Mouse (Mus musculus) stomach, embryonic 16.5 days (tissue): Measurements from ENCODE around the gene Mthfd2l. TPM values are rescaled to one million over a fixed set of nuclear protein-coding genes. Genes with fewer than 3 reads are reported as not detected.

Experiments
- ATAC-seq: fragments of 200-750 bp; cut with Nextera tagmentation; 2 replicates; pipeline ENCODE4 v1.8.0; 2017; ENCODE audit warnings: moderate number of reproducible peaks, moderate TSS enrichment; ENCODE audit not compliant: insufficient read depth, low FRiP score
- H3K27ac ChIP-seq: fragments of 300-500 bp; sonication (generic); 2 replicates; pipeline ENCODE4 v1.5.1; 2014; ENCODE audit warnings: low read length
- H3K27me3 ChIP-seq: fragments of 300-500 bp; sonication (generic); 2 replicates; pipeline ENCODE4 v1.6.1; 2014; ENCODE audit warnings: low read length, control low read depth, mixed read lengths; ENCODE audit not compliant: control insufficient read depth, insufficient read depth
- H3K36me3 ChIP-seq: fragments of 300-500 bp; sonication (generic); 2 replicates; pipeline ENCODE4 v1.6.1; 2014; ENCODE audit warnings: low read length; ENCODE audit not compliant: control insufficient read depth, insufficient read depth
- H3K4me1 ChIP-seq: fragments of 300-500 bp; sonication (generic); 2 replicates; pipeline ENCODE4 v1.6.1; 2014; ENCODE audit warnings: low read length, control low read depth, mixed read lengths; ENCODE audit not compliant: control insufficient read depth, insufficient read depth
- H3K4me2 ChIP-seq: fragments of 300-500 bp; sonication (generic); 2 replicates; pipeline ENCODE4 v1.6.1; 2014; ENCODE audit warnings: low read depth, low read length, mixed read lengths
- H3K4me3 ChIP-seq: fragments of 300-500 bp; sonication (generic); replicated peaks from 2 replicates; pipeline ENCODE4 v1.5.1; 2014; ENCODE audit warnings: mild to moderate bottlenecking, low read length
- H3K9ac ChIP-seq: fragments of 300-500 bp; sonication (generic); 2 replicates; pipeline ENCODE4 v1.6.1; 2014; ENCODE audit warnings: low read length
- H3K9me3 ChIP-seq: fragments of 300-500 bp; sonication (generic); replicated peaks from 2 replicates; pipeline ENCODE4 v1.6.1; 2016; ENCODE audit warnings: low read length, control low read depth; ENCODE audit not compliant: control insufficient read depth
- WGBS: fragments of 180-500 bp; shearing (Covaris S2); extraction: QIAGEN DNeasy Blood & Tissue Kit; methylation state at CpG from one replicate; pipeline ENCODE4 v1.1.7; 2014; 5-methylcytosine and 5-hydroxymethylcytosine counted together
- polyA plus RNA-seq: library from polyadenylated mRNA; unstranded; fragments of >200 nt; fragmentation: Nextera tagmentation; extraction: Ambion mirVana; gene quantifications from 2 replicates; pipeline ENCODE4 v1.2.1, GENCODE M21; 2015

The Mthfd2l gene
- polyA plus RNA-seq, 1 experiment from 2014 or later: 32.9 TPM

- Histone ChIP-seq H3K27me3 (no peaks in the 10 kb centered on the region), H3K4me2 (no peak overlapping the region), H3K27ac (no peak overlapping the region), H3K9ac (no peak overlapping the region), H3K9me3 (no peaks in the 10 kb centered on the region), H3K36me3 (no peaks in the 10 kb centered on the region), H3K4me3 (no peak overlapping the region), H3K4me1 (peaks cover 7% of the 10 kb centered on the region; the same call in 1 of the 2 replicates)
- no peak for ATAC-seq
- WGBS: 62% methylated on average over 3 of the region's 3 CpGs
Observed at GRCm38 (mm10) chr5:90897429-90897828, 33.5 kb upstream of the Mthfd2l start.

- no peak overlapping the region for H3K4me3 ChIP-seq
- no peaks in the 10 kb centered on the region for H3K36me3 ChIP-seq
- peaks cover 4% of the 10 kb centered on the region; the same call in 1 of the 2 replicates for H3K27me3 ChIP-seq
- 75% methylated on average over 5 of the region's 5 CpGs for WGBS
- H3K4me1 ChIP-seq: peaks cover 10% of the 10 kb centered on the region; the same call in 1 of the 2 replicates
- no peak overlapping the region for H3K27ac ChIP-seq
- no peak overlapping the region for H3K9ac ChIP-seq
- H3K4me2 ChIP-seq: no peak overlapping the region
- ATAC-seq: no peak
- H3K9me3 ChIP-seq: no peaks in the 10 kb centered on the region
Observed at GRCm38 (mm10) chr5:90899308-90899707, 31.6 kb upstream of the Mthfd2l start.

- 42% methylated on average over 7 of the region's 7 CpGs for WGBS
- ATAC-seq: 0 out of 2 replicates have a peak, but pooled peaks have one; percentile 64
- H3K27me3 ChIP-seq: peaks cover 4% of the 10 kb centered on the region; the same call in 1 of the 2 replicates
- H3K4me1 ChIP-seq: peaks cover 10% of the 10 kb centered on the region; the same call in 1 of the 2 replicates
- no peaks in the 10 kb centered on the region for H3K9me3 ChIP-seq
- no peak overlapping the region for H3K27ac ChIP-seq
- H3K36me3 ChIP-seq: no peaks in the 10 kb centered on the region
- H3K4me3 ChIP-seq: no peak overlapping the region
- H3K4me2 ChIP-seq: no peak overlapping the region
- no peak overlapping the region for H3K9ac ChIP-seq
Observed at GRCm38 (mm10) chr5:90900147-90900546, 30.8 kb upstream of the Mthfd2l start.

DNA sequence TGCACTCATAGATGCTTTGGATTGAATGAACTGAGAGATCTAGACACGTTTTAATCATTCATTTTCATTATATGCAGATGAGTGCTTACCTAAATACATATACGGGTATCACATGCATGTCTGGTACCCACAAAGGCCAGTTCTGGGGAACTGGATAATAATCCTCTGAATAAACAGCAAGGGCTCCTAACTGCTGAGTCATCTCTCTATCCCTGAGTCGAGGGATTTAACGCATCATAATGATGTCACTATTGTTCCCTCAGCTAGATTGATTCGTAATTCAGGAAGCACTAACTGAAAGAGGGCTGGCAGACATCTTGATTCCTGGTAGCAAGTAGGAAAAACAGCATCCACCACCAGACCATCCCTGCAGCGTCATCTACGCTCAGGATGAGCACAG lies 30.2 kb upstream of the Mthfd2l start:
- WGBS: 74% methylated on average over 7 of the region's 7 CpGs

GRCm38 (mm10) chr5:90902380-90903260 lies 28.3 kb upstream of the Mthfd2l start:
- Histone ChIP-seq H3K9ac (no peak overlapping the region), H3K4me3 (peak overlapping the region; percentile 37)
- no peak for ATAC-seq

More for the DNA sequence above, 30.2 kb upstream of the Mthfd2l start:
- peaks cover 10% of the 10 kb centered on the region; the same call in 1 of the 2 replicates for H3K4me1 ChIP-seq
- no peak overlapping the region for H3K9ac ChIP-seq
- no peak overlapping the region for H3K27ac ChIP-seq
- H3K27me3 ChIP-seq: peaks cover 4% of the 10 kb centered on the region; the same call in 1 of the 2 replicates
- no peak for ATAC-seq
- H3K9me3 ChIP-seq: no peaks in the 10 kb centered on the region
- no peak overlapping the region for H3K4me3 ChIP-seq
- H3K4me2 ChIP-seq: no peak overlapping the region
- H3K36me3 ChIP-seq: no peaks in the 10 kb centered on the region

DNA sequence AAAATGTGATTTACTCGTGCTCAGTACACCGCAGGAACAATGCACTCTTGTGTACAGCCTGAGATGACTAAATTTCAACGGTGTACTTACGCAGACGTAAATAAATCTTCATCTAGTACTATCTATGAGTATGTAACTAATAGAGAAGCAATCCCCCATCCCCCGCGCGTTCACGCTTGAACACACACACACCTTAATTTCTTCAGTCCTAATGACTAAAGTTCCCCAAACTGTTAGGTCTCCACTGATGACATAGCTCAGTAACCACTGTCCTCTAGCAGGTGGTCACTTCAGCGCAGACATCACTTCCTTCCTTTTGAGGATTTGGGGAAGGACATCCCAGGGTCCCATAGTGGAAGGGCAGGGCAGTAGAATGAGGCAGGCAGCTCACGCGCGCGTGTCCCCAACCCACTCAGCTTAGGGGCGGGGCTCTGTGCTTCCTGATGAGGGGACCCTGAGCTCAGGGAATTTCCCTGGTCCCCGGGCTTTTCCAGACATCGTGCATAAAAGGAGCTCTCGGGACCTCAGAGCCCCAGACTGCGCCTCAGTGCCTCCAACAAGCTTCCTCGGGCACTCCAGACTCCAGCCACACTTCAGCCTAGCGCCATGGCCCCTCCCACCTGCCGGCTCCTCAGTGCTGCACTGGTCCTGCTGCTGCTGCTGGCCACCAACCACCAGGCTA lies 27.4 kb upstream of the Mthfd2l start, which contains the start of gene Cxcl2:
Gene Cxcl2 (plus strand): TSS at position 533 of the 682 bp plus-strand sequence.
- peaks cover 4% of the 10 kb centered on the region; the same call in 1 of the 2 replicates for H3K27me3 ChIP-seq
- WGBS: 9% methylated on average over 22 of the region's 22 CpGs
- peak within 1 kb of the TSS; percentile 39; the same call in 1 of the 2 replicates for H3K9ac ChIP-seq
- H3K4me1 ChIP-seq: peaks cover 10% of the 10 kb centered on the region; the same call in 1 of the 2 replicates
- no peak within 1 kb of the TSS for H3K27ac ChIP-seq
- peak within 1 kb of the TSS; percentile 61 for H3K4me2 ChIP-seq
- peak within 1 kb of the TSS; percentile 37 for H3K4me3 ChIP-seq
- no peaks in the 10 kb centered on the region for H3K9me3 ChIP-seq
- no peaks in the 10 kb centered on the region for H3K36me3 ChIP-seq
- peak; percentile 58; the same call in 1 of the 2 replicates for ATAC-seq

More at GRCm38 (mm10) chr5:90902380-90903260, 28.3 kb upstream of the Mthfd2l start:
- Histone ChIP-seq H3K4me1 (peaks cover 10% of the 10 kb centered on the region; the same call in 1 of the 2 replicates), H3K27me3 (peaks cover 4% of the 10 kb centered on the region; the same call in 1 of the 2 replicates), H3K4me2 (peak overlapping the region; percentile 61), H3K9me3 (no peaks in the 10 kb centered on the region), H3K27ac (no peak overlapping the region), H3K36me3 (no peaks in the 10 kb centered on the region)
- 11% methylated on average over 10 of the region's 10 CpGs for WGBS

DNA sequence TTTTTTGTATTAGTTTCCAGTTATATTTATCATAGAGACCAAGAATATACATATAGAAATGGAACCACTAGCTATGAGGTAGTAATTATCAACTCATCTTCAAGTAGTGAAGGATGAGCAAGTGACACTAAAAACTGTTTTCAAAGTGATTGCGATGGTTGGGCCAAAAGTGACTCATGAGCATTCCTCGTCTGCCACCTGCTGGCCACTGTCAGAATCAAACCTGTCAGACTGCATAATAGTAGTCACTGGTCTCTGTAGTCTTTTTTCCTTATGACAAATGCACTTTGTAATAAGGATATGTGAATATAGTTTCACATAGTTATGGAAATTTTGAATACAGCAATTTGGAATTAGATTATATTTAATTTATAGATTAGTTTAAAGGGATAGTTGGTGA lies 21.9 kb upstream of the Mthfd2l start:
- Histone ChIP-seq H3K27me3 (no peaks in the 10 kb centered on the region), H3K27ac (no peak overlapping the region), H3K4me2 (no peak overlapping the region), H3K4me3 (no peak overlapping the region), H3K4me1 (no peaks in the 10 kb centered on the region), H3K36me3 (no peaks in the 10 kb centered on the region), H3K9me3 (no peaks in the 10 kb centered on the region), H3K9ac (no peak overlapping the region)
- ATAC-seq: no peak
- 4% methylated on average over 2 of the region's 2 CpGs for WGBS

GRCm38 (mm10) chr5:90919495-90919894 lies 11.4 kb upstream of the Mthfd2l start:
- no peak overlapping the region for H3K4me3 ChIP-seq
- 71% methylated on average over 2 of the region's 2 CpGs for WGBS
- no peaks in the 10 kb centered on the region for H3K36me3 ChIP-seq
- no peak overlapping the region for H3K27ac ChIP-seq
- no peaks in the 10 kb centered on the region for H3K9me3 ChIP-seq
- H3K4me2 ChIP-seq: no peak overlapping the region
- no peaks in the 10 kb centered on the region for H3K27me3 ChIP-seq
- no peak overlapping the region for H3K9ac ChIP-seq
- H3K4me1 ChIP-seq: no peaks in the 10 kb centered on the region
- ATAC-seq: no peak
